Mouse (Mus musculus) liver, embryonic 11.5 days (tissue): ENCODE results near the gene Fam71e2. TPM values are rescaled to one million over a fixed set of nuclear protein-coding genes. Genes with fewer than 3 reads are reported as not detected.

Experiments used
- ATAC-seq: fragments of 200-750 bp; cut with Nextera tagmentation; replicated peaks from 2 replicates; pipeline ENCODE4 v1.8.0; 2017; ENCODE audit warnings: moderate number of reproducible peaks, mild to moderate bottlenecking, moderate TSS enrichment, moderate library complexity; ENCODE audit not compliant: low FRiP score
- DNase-seq: peaks from one replicate; pipeline ENCODE4 v3.0.0-alpha.2; 2017; ENCODE audit warnings: low spot score
- H3K27ac ChIP-seq: fragments of 300-500 bp; sonication (generic); 2 replicates; pipeline ENCODE4 v1.5.1; 2014; ENCODE audit warnings: mild to moderate bottlenecking, low read depth, low read length, control low read depth
- H3K27me3 ChIP-seq: fragments of 300-500 bp; sonication (generic); replicated peaks from 2 replicates; pipeline ENCODE4 v1.6.1; 2014; ENCODE audit warnings: low read length, mixed read lengths; ENCODE audit not compliant: control insufficient read depth, insufficient read depth
- H3K36me3 ChIP-seq: fragments of 300-500 bp; sonication (generic); 2 replicates; pipeline ENCODE4 v1.6.1; 2014; ENCODE audit warnings: mild to moderate bottlenecking, low read length, moderate library complexity, mixed read lengths; ENCODE audit not compliant: control insufficient read depth, insufficient read depth
- H3K4me1 ChIP-seq: fragments of 300-500 bp; sonication (generic); replicated peaks from 2 replicates; pipeline ENCODE4 v1.6.1; 2014; ENCODE audit warnings: low read length, mixed read lengths; ENCODE audit not compliant: control insufficient read depth, insufficient read depth
- H3K4me2 ChIP-seq: fragments of 300-500 bp; sonication (generic); 2 replicates; pipeline ENCODE4 v1.6.1; 2014; ENCODE audit warnings: mild to moderate bottlenecking, control low read depth, moderate library complexity
- H3K4me3 ChIP-seq: fragments of 300-500 bp; sonication (generic); 2 replicates; pipeline ENCODE4 v1.5.1; 2014; ENCODE audit warnings: low read depth, low read length, control low read depth
- H3K9ac ChIP-seq: fragments of 300-500 bp; sonication (generic); 2 replicates; pipeline ENCODE4 v1.6.1; 2014; ENCODE audit warnings: low read depth, low read length, control low read depth
- H3K9me3 ChIP-seq: fragments of 300-500 bp; sonication (generic); 2 replicates; pipeline ENCODE4 v1.6.1; 2016; ENCODE audit warnings: low read length, inconsistent platforms, mixed read lengths; ENCODE audit not compliant: control insufficient read depth
- WGBS: fragments of 180-500 bp; shearing (Covaris S2); extraction: QIAGEN DNeasy Blood & Tissue Kit; methylation state at CpG from one replicate; pipeline ENCODE4 v1.1.7; 2014; 5-methylcytosine and 5-hydroxymethylcytosine counted together
- polyA plus RNA-seq: library from polyadenylated mRNA; unstranded; fragments of >200 nt; fragmentation: Nextera tagmentation; extraction: Ambion mirVana; gene quantifications from 2 replicates; pipeline ENCODE4 v1.2.1, GENCODE M21; 2014

Gene Fam71e2
- polyA plus RNA-seq, 1 experiment from 2014 or later = not detected

DNA sequence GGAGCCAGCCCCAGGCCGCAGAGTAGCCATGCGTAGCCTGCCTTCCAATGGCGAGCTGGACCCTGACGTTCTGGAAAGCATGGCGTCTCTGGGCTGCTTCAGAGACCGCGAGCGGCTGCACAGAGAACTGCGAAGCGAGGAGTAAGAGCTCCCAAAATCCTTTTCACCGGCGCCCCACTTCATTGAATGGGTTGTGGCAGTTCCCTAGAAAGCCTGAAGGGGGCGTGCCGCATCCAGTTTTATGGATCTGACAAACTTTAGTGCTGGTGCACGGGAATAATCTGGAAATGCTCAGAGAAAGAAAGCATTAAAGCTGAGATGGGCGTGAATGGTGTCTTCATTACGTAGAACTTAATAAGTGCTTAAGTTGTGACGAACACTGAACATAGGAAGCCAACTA is 66.0 kb downstream of the Fam71e2 start:
- H3K9me3 ChIP-seq = no peaks in the 10 kb centered on the region
- H3K4me3 ChIP-seq = no peak overlapping the region
- peak overlapping the region; percentile 55 for H3K4me2 ChIP-seq
- H3K27me3 ChIP-seq = no peaks in the 10 kb centered on the region
- ATAC-seq (peak; percentile 38; the same call in 1 of the 2 replicates), DNase-seq (no peak)
- no peaks in the 10 kb centered on the region for H3K4me1 ChIP-seq
- 39% methylated on average over 18 of the region's 18 CpGs for WGBS
- H3K9ac ChIP-seq = no peak overlapping the region
- peaks cover 6% of the 10 kb centered on the region; the same call in 1 of the 2 replicates for H3K36me3 ChIP-seq
- no peak overlapping the region for H3K27ac ChIP-seq

Other genes starting within 250 kb of the Fam71e2 start
- gene Tnni3, start 247.1 kb downstream of the Fam71e2 start, polyA plus RNA-seq = 8.9 and 17.0 TPM in 2 replicates
- 0.22 and 0.45 TPM in 2 replicates for gene Dnaaf3, start 238.8 kb downstream of the Fam71e2 start, polyA plus RNA-seq
- 0.73 and 1.2 TPM in 2 replicates for gene Syt5, start 223.8 kb downstream of the Fam71e2 start, polyA plus RNA-seq
- not detected in 2 replicates for gene Ptprh, start 167.3 kb downstream of the Fam71e2 start, polyA plus RNA-seq
- gene Tmem86b, start 139.9 kb downstream of the Fam71e2 start, polyA plus RNA-seq = 12.9 and 18.0 TPM in 2 replicates
- 5.6 and 6.6 TPM in 2 replicates for gene Ppp6r1, start 112.3 kb downstream of the Fam71e2 start, polyA plus RNA-seq
- 132 and 137 TPM in 2 replicates for gene Hspbp1, start 86.2 kb downstream of the Fam71e2 start, polyA plus RNA-seq
- gene Brsk1, start 80.7 kb downstream of the Fam71e2 start, polyA plus RNA-seq = 0.66 and 1.0 TPM in 2 replicates
- gene Tmem150b, start 46.1 kb downstream of the Fam71e2 start, polyA plus RNA-seq = 0.16 TPM in 1 of 2 replicates, not detected in the other
- gene Kmt5c, start 31.2 kb downstream of the Fam71e2 start, polyA plus RNA-seq = 88.8 and 97.1 TPM in 2 replicates
- 111 and 116 TPM in 2 replicates for gene Cox6b2, start 18.2 kb downstream of the Fam71e2 start, polyA plus RNA-seq
- 0.12 TPM in 1 of 2 replicates, not detected in the other for gene Il11, start 11.6 kb upstream of the Fam71e2 start, polyA plus RNA-seq
- gene Tmem190, start 11.6 kb upstream of the Fam71e2 start, polyA plus RNA-seq = 0.86 TPM in 1 of 2 replicates, not detected in the other
- 12.2 and 12.4 TPM in 2 replicates for gene Tmem238, start 18.4 kb upstream of the Fam71e2 start, polyA plus RNA-seq
- 218 and 238 TPM in 2 replicates for gene Rpl28, start 21.6 kb upstream of the Fam71e2 start, polyA plus RNA-seq
- gene Ube2s, start 41.3 kb upstream of the Fam71e2 start, polyA plus RNA-seq = 367 and 402 TPM in 2 replicates
- 0.03 and 0.11 TPM in 2 replicates for gene Shisa7, start 73.4 kb upstream of the Fam71e2 start, polyA plus RNA-seq
- gene Isoc2b, start 99.0 kb upstream of the Fam71e2 start, polyA plus RNA-seq = 5.2 and 5.3 TPM in 2 replicates
- 1.3 and 1.4 TPM in 2 replicates for gene Isoc2a, start 105.9 kb upstream of the Fam71e2 start, polyA plus RNA-seq
- gene Gm36210, start 135.2 kb upstream of the Fam71e2 start, polyA plus RNA-seq = 0.22 TPM in 1 of 2 replicates, not detected in the other
- 3.3 and 3.5 TPM in 2 replicates for gene Zfp628, start 143.9 kb upstream of the Fam71e2 start, polyA plus RNA-seq
- 1.4 and 1.5 TPM in 2 replicates for gene Nat14, start 150.7 kb upstream of the Fam71e2 start, polyA plus RNA-seq
- gene Ssc5d, start 154.5 kb upstream of the Fam71e2 start, polyA plus RNA-seq = 0.70 and 0.82 TPM in 2 replicates
- gene Sbk2, start 193.1 kb upstream of the Fam71e2 start, polyA plus RNA-seq = 0.22 TPM in 1 of 2 replicates, not detected in the other
- gene Sbk3, start 199.9 kb upstream of the Fam71e2 start, polyA plus RNA-seq = not detected in 2 replicates
- 13.7 and 16.8 TPM in 2 replicates for gene Zfp579, start 224.9 kb upstream of the Fam71e2 start, polyA plus RNA-seq
- gene Zfp524, start 243.1 kb upstream of the Fam71e2 start, polyA plus RNA-seq = 13.9 and 14.0 TPM in 2 replicates
- gene Fiz1, start 243.4 kb upstream of the Fam71e2 start, polyA plus RNA-seq = 37.1 and 40.8 TPM in 2 replicates
- gene Gm44973, start 244.2 kb upstream of the Fam71e2 start, polyA plus RNA-seq = 1.8 and 3.3 TPM in 2 replicates
- 3.5 and 4.5 TPM in 2 replicates for gene Zfp865, start 249.1 kb upstream of the Fam71e2 start, polyA plus RNA-seq
- 4.1 and 5.2 TPM in 2 replicates for gene Ccdc106, start 249.3 kb upstream of the Fam71e2 start, polyA plus RNA-seq